Mouse (Mus musculus) megakaryocyte, embryonic 14.5 days (primary cell): ENCODE measurements around the gene Dlg3.

ENCODE experiments used
- FLI1 ChIP-seq: IDR thresholded peaks from 2 replicates; pipeline ENCODE4 v1.6.1; 2012; ENCODE audit warnings: low read length, inconsistent platforms, mixed read lengths
- GATA1 ChIP-seq: IDR thresholded peaks from 3 replicates; pipeline ENCODE4 v1.6.1; 2012; ENCODE audit warnings: mixed read lengths, low read length, inconsistent platforms, borderline replicate concordance

DNA sequence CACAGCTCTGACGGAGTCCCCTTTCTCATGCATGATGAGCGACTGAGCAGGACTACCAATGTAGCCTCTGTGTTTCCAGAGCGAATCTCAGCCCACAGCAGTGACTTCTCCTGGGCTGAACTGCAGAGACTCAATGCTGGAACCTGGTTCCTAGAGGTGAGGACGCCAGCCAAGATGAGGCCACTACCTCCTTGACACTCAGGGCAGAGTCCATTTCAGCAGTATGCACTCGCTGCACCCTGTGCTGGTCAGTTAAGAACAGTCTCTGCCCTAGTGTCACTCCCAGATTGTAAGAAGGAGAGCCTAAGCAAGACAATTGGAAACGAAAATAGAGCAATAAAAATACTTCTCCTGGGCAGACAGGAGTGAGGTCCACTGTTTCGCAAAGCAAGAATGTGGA lies 33.2 kb upstream of the Dlg3 start:
- TF ChIP-seq GATA1 (no peak), FLI1 (no peak)
